Mouse (Mus musculus): ENCODE data around the gene Bmi1. TPM values are rescaled to one million over a fixed set of nuclear protein-coding genes. Genes with fewer than 3 reads are reported as not detected.

Bmi1 gene
- polyA plus RNA-seq, 1 experiment from 2014 or later = 34.0 TPM

- no peak overlapping the region for H3K4me3 ChIP-seq (ENCODE audit: low read depth, low read length)
Measured at GRCm38 (mm10) chr2:18695163-18695562, 18.3 kb downstream of the Bmi1 start.

DNA sequence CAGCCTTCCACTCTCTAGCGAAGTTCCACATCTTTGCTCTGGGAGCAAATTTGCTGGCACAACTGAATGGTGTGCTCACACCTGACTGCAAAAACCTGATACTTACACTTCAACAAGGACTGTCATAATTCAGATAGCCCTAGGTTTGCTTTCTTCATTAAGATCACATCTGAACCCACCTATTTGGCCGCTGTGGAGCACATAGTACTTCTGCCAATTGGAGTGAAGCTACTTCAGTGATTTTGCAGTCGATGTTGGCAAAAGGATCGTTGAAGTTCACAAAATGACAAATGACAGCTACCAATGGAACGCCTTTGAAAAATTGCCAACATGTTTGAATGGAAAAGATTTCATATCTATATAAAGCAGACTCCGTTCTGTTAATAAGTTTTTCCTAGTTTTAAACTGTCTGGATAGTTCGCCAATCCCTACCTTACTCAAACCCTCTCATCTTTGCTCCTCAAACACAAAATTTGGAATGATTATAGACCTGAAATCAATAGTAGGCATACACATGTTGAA lies 18.9 kb downstream of the Bmi1 start:
- no peak overlapping the region for H3K27ac ChIP-seq (ENCODE audit: low read length)
- no peak overlapping the region for H3K4me2 ChIP-seq (replicated peaks; ENCODE audit: low read depth, low read length)
- no peaks in the 10 kb centered on the region for H3K9me3 ChIP-seq (ENCODE audit: control insufficient read depth, low read depth, low read length)
- peaks cover 22% of the 10 kb centered on the region for H3K27me3 ChIP-seq (ENCODE audit: control insufficient read depth, insufficient read depth, low read length)
- WGBS = 7% methylated on average over 7 of the region's 7 CpGs
- ATAC-seq (ENCODE audit: insufficient number of reproducible peaks, insufficient read depth, low FRiP score, low read depth) = no peak
- H3K4me3 ChIP-seq (ENCODE audit: low read depth, low read length) = no peak overlapping the region
- no peak overlapping the region for H3K9ac ChIP-seq (replicated peaks; ENCODE audit: low read depth, low read length)
- no peaks in the 10 kb centered on the region for H3K36me3 ChIP-seq (ENCODE audit: control insufficient read depth, insufficient read depth, low read length)
- no peaks in the 10 kb centered on the region for H3K4me1 ChIP-seq (ENCODE audit: control insufficient read depth, insufficient read depth, low read length)

More at GRCm38 (mm10) chr2:18695163-18695562, 18.3 kb downstream of the Bmi1 start:
- Histone ChIP-seq H3K9me3 (ENCODE audit: control insufficient read depth, low read depth, low read length) (no peaks in the 10 kb centered on the region), H3K9ac (replicated peaks; ENCODE audit: low read depth, low read length) (no peak overlapping the region), H3K27ac (ENCODE audit: low read length) (no peak overlapping the region), H3K4me1 (ENCODE audit: control insufficient read depth, insufficient read depth, low read length) (peaks cover 4% of the 10 kb centered on the region; the same call in 1 of the 2 replicates), H3K27me3 (ENCODE audit: control insufficient read depth, insufficient read depth, low read length) (peaks cover 17% of the 10 kb centered on the region), H3K4me2 (replicated peaks; ENCODE audit: low read depth, low read length) (no peak overlapping the region; the same call in 1 of the 2 replicates), H3K36me3 (ENCODE audit: control insufficient read depth, insufficient read depth, low read length) (no peaks in the 10 kb centered on the region)
- no peak for ATAC-seq (ENCODE audit: insufficient number of reproducible peaks, insufficient read depth, low FRiP score, low read depth)
- WGBS = 5% methylated on average over 8 of the region's 8 CpGs

DNA sequence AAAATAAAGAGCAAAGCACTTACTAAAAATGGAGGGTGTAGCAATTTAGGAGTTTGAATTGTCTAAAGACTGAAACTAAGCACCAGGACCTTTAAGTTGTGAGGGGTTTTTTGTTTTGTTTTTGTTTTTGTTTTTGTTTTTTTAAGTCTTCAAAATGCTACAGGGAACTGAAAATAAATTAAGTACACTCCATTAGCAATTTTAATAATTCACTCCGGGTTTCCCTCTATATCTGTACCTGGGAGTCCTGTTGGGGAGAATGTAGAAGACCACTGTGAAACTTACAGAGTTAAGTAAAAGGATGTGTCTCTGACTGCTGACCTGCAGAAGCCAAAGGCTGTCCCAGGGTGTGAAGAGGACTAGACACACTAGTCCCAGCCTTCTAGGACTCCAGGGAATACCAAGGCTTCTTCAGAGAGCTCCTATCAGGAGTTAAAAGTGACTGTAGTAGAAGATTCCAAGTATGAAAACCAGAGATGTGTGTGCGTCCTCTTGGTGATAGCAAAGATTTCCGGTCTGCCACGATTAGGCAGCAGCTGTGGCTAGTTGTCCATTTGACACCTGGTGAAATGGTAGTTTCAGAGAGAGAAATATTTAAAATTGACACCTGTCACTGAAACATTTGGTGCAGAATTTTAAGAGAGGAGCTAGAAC lies 20.9 kb downstream of the Bmi1 start:
- H3K4me1 ChIP-seq (ENCODE audit: control insufficient read depth, insufficient read depth, low read length) = no peaks in the 10 kb centered on the region
- H3K4me2 ChIP-seq (replicated peaks; ENCODE audit: low read depth, low read length) = no peak overlapping the region
- H3K4me3 ChIP-seq (ENCODE audit: low read depth, low read length) = no peak overlapping the region
- H3K9me3 ChIP-seq (ENCODE audit: control insufficient read depth, low read depth, low read length) = no peaks in the 10 kb centered on the region
- no peak for ATAC-seq (ENCODE audit: insufficient number of reproducible peaks, insufficient read depth, low FRiP score, low read depth)
- 6% methylated on average over 4 of the region's 4 CpGs for WGBS
- no peak overlapping the region for H3K27ac ChIP-seq (ENCODE audit: low read length)
- H3K27me3 ChIP-seq (ENCODE audit: control insufficient read depth, insufficient read depth, low read length) = peaks cover 17% of the 10 kb centered on the region
- no peaks in the 10 kb centered on the region for H3K36me3 ChIP-seq (ENCODE audit: control insufficient read depth, insufficient read depth, low read length)
- no peak overlapping the region for H3K9ac ChIP-seq (replicated peaks; ENCODE audit: low read depth, low read length)

DNA sequence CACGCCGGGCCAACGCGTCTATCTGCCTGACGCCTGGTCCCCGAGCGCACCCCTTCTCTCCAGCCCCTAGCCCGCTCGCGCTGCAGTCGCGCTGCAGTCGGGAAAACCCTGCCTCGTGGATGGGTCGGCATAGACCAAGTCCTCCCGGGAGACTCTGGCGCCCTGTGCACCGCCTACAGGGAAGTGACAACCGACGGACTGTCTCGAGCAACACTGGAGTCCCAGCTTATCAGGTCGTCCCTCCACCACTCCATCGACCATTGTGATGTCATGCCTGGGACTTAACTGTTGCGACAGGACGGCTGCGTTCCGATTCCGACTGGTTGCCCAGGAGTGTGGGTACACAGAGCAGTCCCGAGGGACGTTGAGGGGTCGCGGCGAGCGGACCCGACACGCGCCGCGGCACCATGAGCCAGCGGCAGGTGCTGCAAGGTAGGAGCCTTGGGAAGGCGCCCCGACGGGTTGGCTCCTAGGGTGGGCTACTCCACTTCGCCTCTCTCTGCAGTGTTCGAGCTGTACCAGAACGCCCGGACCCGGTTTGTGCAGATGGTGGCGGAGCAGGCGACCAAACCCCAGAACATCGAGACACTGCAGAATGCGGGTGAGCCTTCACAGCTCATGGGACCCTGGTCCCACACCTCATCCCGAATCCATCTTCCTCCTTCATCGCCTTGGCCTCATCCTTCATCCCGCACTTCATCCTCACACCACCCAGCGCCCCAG lies 22.0 kb downstream of the Bmi1 start:
- H3K4me1 ChIP-seq (ENCODE audit: control insufficient read depth, insufficient read depth, low read length) = no peaks in the 10 kb centered on the region
- peak overlapping the region; percentile 6; the same call in 1 of the 2 replicates for H3K4me3 ChIP-seq (ENCODE audit: low read depth, low read length)
- no peak overlapping the region for H3K9ac ChIP-seq (replicated peaks; ENCODE audit: low read depth, low read length)
- H3K36me3 ChIP-seq (ENCODE audit: control insufficient read depth, insufficient read depth, low read length) = no peaks in the 10 kb centered on the region
- peaks cover 17% of the 10 kb centered on the region for H3K27me3 ChIP-seq (ENCODE audit: control insufficient read depth, insufficient read depth, low read length)
- H3K4me2 ChIP-seq (replicated peaks; ENCODE audit: low read depth, low read length) = no peak overlapping the region
- no peak overlapping the region for H3K27ac ChIP-seq (ENCODE audit: low read length)
- under 1% methylated on average over 56 of the region's 56 CpGs for WGBS
- H3K9me3 ChIP-seq (ENCODE audit: control insufficient read depth, low read depth, low read length) = no peaks in the 10 kb centered on the region
- ATAC-seq (ENCODE audit: insufficient number of reproducible peaks, insufficient read depth, low FRiP score, low read depth) = no peak

DNA sequence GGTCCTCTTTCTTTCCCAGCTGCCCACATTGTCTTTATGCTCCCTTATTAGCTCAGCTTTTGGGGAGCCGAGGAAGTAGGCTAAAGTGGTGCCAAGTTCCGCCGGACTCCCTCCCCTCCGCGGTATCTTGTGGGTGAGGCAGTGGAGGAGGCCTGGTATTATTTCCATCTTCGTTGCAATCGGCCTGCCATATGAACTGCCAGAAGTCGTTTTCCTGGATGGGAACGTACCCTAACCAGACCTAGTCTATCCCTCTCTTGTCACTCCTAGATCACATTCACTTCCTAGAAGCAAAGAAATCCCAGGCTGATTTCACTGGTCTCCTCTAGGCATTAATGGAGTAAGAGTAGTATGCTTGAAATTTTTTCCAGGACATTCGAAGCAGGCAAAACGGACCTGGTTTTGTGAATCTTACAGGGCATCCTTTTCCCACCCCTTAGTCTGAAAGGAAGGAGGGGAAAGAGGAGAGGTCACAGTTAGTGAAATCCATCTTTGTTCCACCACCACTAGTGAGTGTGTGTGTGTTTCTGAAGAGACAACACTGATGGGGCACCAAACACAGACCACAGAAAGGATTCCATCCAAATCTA lies 22.7 kb downstream of the Bmi1 start:
- Histone ChIP-seq H3K9ac (replicated peaks; ENCODE audit: low read depth, low read length) (no peak overlapping the region), H3K4me2 (replicated peaks; ENCODE audit: low read depth, low read length) (no peak overlapping the region), H3K9me3 (ENCODE audit: control insufficient read depth, low read depth, low read length) (no peaks in the 10 kb centered on the region), H3K4me3 (ENCODE audit: low read depth, low read length) (no peak overlapping the region), H3K4me1 (ENCODE audit: control insufficient read depth, insufficient read depth, low read length) (no peaks in the 10 kb centered on the region), H3K36me3 (ENCODE audit: control insufficient read depth, insufficient read depth, low read length) (no peaks in the 10 kb centered on the region), H3K27me3 (ENCODE audit: control insufficient read depth, insufficient read depth, low read length) (peaks cover 17% of the 10 kb centered on the region), H3K27ac (ENCODE audit: low read length) (no peak overlapping the region)
- no peak for ATAC-seq (ENCODE audit: insufficient number of reproducible peaks, insufficient read depth, low FRiP score, low read depth)
- 2% methylated on average over 11 of the region's 11 CpGs for WGBS

DNA sequence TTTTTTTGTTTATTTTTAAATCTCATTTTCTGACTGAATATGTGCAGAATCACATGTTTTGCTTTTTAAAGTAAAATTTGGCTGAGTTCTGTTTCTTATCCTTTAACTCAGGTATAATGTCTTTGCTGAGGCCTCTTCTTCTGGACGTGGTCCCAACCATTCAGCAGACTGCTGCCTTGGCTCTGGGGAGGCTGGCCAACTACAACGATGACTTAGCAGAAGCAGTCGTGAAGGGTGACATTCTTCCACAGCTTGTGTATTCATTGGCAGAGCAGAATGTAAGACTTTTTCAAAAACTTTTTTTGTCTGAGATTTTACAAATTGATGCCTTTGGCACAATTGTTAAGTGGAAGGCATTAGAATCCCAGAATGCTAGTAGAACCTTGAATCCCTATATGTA lies 33.5 kb downstream of the Bmi1 start:
- Histone ChIP-seq H3K9me3 (ENCODE audit: control insufficient read depth, low read depth, low read length) (no peaks in the 10 kb centered on the region), H3K4me2 (replicated peaks; ENCODE audit: low read depth, low read length) (no peak overlapping the region), H3K27ac (ENCODE audit: low read length) (no peak overlapping the region), H3K4me3 (ENCODE audit: low read depth, low read length) (no peak overlapping the region), H3K9ac (replicated peaks; ENCODE audit: low read depth, low read length) (no peak overlapping the region), H3K4me1 (ENCODE audit: control insufficient read depth, insufficient read depth, low read length) (no peaks in the 10 kb centered on the region), H3K36me3 (ENCODE audit: control insufficient read depth, insufficient read depth, low read length) (no peaks in the 10 kb centered on the region), H3K27me3 (ENCODE audit: control insufficient read depth, insufficient read depth, low read length) (no peaks in the 10 kb centered on the region)
- ATAC-seq (ENCODE audit: insufficient number of reproducible peaks, insufficient read depth, low FRiP score, low read depth) = no peak
- 63% methylated on average over 3 of the region's 3 CpGs for WGBS

DNA sequence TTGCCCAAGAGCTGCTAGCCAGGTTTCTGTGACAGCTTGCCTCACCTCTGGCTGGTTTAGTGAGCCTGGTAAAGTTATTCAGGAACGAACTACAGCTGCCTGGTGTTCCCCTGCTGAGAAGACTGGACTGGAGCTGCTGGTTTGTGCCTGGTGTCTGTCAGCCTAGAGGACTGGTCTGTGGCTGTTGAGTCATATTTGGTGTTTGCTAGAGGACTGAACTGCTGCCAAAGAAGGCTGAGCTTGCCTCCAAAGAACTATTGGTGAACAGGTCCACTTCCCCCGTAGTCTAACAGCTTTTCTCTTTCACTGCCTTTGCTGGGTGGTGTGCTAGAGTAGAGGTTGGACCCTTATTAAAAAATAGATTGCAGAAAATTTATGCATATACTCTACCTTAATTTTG lies 36.3 kb downstream of the Bmi1 start:
- H3K27me3 ChIP-seq (ENCODE audit: control insufficient read depth, insufficient read depth, low read length) = no peaks in the 10 kb centered on the region
- whole genome bisulfite sequencing = 74% methylated on average over 2 of the region's 2 CpGs
- no peaks in the 10 kb centered on the region for H3K9me3 ChIP-seq (ENCODE audit: control insufficient read depth, low read depth, low read length)
- no peak overlapping the region for H3K9ac ChIP-seq (replicated peaks; ENCODE audit: low read depth, low read length)
- H3K4me1 ChIP-seq (ENCODE audit: control insufficient read depth, insufficient read depth, low read length) = no peaks in the 10 kb centered on the region
- no peak overlapping the region for H3K4me2 ChIP-seq (replicated peaks; ENCODE audit: low read depth, low read length)
- no peak for ATAC-seq (ENCODE audit: insufficient number of reproducible peaks, insufficient read depth, low FRiP score, low read depth)
- no peak overlapping the region for H3K4me3 ChIP-seq (ENCODE audit: low read depth, low read length)
- H3K27ac ChIP-seq (ENCODE audit: low read length) = no peak overlapping the region
- H3K36me3 ChIP-seq (ENCODE audit: control insufficient read depth, insufficient read depth, low read length) = no peaks in the 10 kb centered on the region

- H3K9ac ChIP-seq (replicated peaks; ENCODE audit: low read depth, low read length) = no peak overlapping the region
- whole genome bisulfite sequencing = 70% methylated on average over 3 of the region's 3 CpGs
- H3K27ac ChIP-seq (ENCODE audit: low read length) = no peak overlapping the region
- H3K4me3 ChIP-seq (ENCODE audit: low read depth, low read length) = no peak overlapping the region
- no peaks in the 10 kb centered on the region for H3K4me1 ChIP-seq (ENCODE audit: control insufficient read depth, insufficient read depth, low read length)
- no peaks in the 10 kb centered on the region for H3K27me3 ChIP-seq (ENCODE audit: control insufficient read depth, insufficient read depth, low read length)
- H3K36me3 ChIP-seq (ENCODE audit: control insufficient read depth, insufficient read depth, low read length) = no peaks in the 10 kb centered on the region
- no peaks in the 10 kb centered on the region for H3K9me3 ChIP-seq (ENCODE audit: control insufficient read depth, low read depth, low read length)
- no peak for ATAC-seq (ENCODE audit: insufficient number of reproducible peaks, insufficient read depth, low FRiP score, low read depth)
- no peak overlapping the region for H3K4me2 ChIP-seq (replicated peaks; ENCODE audit: low read depth, low read length)
Measured at GRCm38 (mm10) chr2:18714337-18714736, 37.5 kb downstream of the Bmi1 start.

Data from stomach, embryonic 14.5 days (tissue).